Mouse (Mus musculus) megakaryocyte-erythroid progenitor cell, adult 5-6 weeks (primary cell): ENCODE data around the gene Axin1. TPM values are rescaled to one million over a fixed set of nuclear protein-coding genes. Genes with fewer than 3 reads are reported as not detected.

Experiments used
- ATAC-seq: replicated peaks from 2 replicates; pipeline ENCODE4 v1.8.0; 2016; ENCODE audit warnings: mild to moderate bottlenecking, inconsistent platforms; ENCODE audit not compliant: severe bottlenecking, poor library complexity, low FRiP score, low TSS enrichment
- total RNA-seq, 2 experiments: library from RNA; stranded (forward) in 1 of 2; stranded (reverse) in 1 of 2; fragments of 200-1000, 215-1000 nt in 1 of 2; fragments of >200 nt in 1 of 2; fragmentation: Nextera tagmentation in 1 of 2; gene quantifications; 2 replicates each; pipeline ENCODE4 v1.2.3; 2014 to 2017

The Axin1 gene
- total RNA-seq, 2 experiments from 2014 or later, result 29.2 to 39.9 TPM

GRCm38 (mm10) chr17:26231156-26231555 is 92.7 kb downstream of the Axin1 start:
- ATAC-seq, result no peak

- 0 out of 2 replicates have a peak, but pooled peaks have one; percentile 35 for ATAC-seq
Observed at GRCm38 (mm10) chr17:26232863-26233262, 94.4 kb downstream of the Axin1 start.

GRCm38 (mm10) chr17:26234386-26234785 is 95.9 kb downstream of the Axin1 start:
- ATAC-seq, result no peak

- ATAC-seq, result peak; percentile 55
Observed at GRCm38 (mm10) chr17:26235077-26235815, 96.8 kb downstream of the Axin1 start.

GRCm38 (mm10) chr17:26237667-26238066 is 99.2 kb downstream of the Axin1 start:
- peak; percentile 72 for ATAC-seq

- no peak for ATAC-seq
Observed at GRCm38 (mm10) chr17:26239551-26239950, 101.1 kb downstream of the Axin1 start.

- 0 out of 2 replicates have a peak, but pooled peaks have one; percentile 40 for ATAC-seq
Observed at GRCm38 (mm10) chr17:26240120-26240790, 101.8 kb downstream of the Axin1 start.

GRCm38 (mm10) chr17:26240990-26241389 is 102.5 kb downstream of the Axin1 start:
- ATAC-seq, result no peak

GRCm38 (mm10) chr17:26243471-26244100 is 105.1 kb downstream of the Axin1 start:
- peak; percentile 43 for ATAC-seq

- ATAC-seq, result peak; percentile 81
Observed at GRCm38 (mm10) chr17:26244101-26244841, 105.8 kb downstream of the Axin1 start, which contains the start of gene Fam234a. TSS of gene Fam234a (minus strand) at chr17:26244242.

Other genes starting within 250 kb of the Axin1 start
- 2.4 and 8.9 TPM in 2 replicates for gene Rab40c, start 219.0 kb upstream of the Axin1 start, total RNA-seq (2014; fragmentation: Nextera tagmentation)
- gene Rab40c, start 219.0 kb upstream of the Axin1 start, total RNA-seq (2017), result 7.9 and 30.2 TPM in 2 replicates
- gene Pigq, start 193.8 kb upstream of the Axin1 start, total RNA-seq (2014; fragmentation: Nextera tagmentation), result 211 and 231 TPM in 2 replicates
- gene Pigq, start 193.8 kb upstream of the Axin1 start, total RNA-seq (2017), result 102 and 156 TPM in 2 replicates
- not detected in 2 replicates for gene Nhlrc4, start 193.7 kb upstream of the Axin1 start, total RNA-seq (2014; fragmentation: Nextera tagmentation)
- not detected in 2 replicates for gene Nhlrc4, start 193.7 kb upstream of the Axin1 start, total RNA-seq (2017)
- not detected in 2 replicates for gene A930017K11Rik, start 186.1 kb upstream of the Axin1 start, total RNA-seq (2014; fragmentation: Nextera tagmentation)
- gene A930017K11Rik, start 186.1 kb upstream of the Axin1 start, total RNA-seq (2017), result 0.05 TPM in 1 of 2 replicates, not detected in the other
- 14.8 and 18.4 TPM in 2 replicates for gene Capn15, start 152.9 kb upstream of the Axin1 start, total RNA-seq (2014; fragmentation: Nextera tagmentation)
- 1.7 and 3.5 TPM in 2 replicates for gene Capn15, start 152.9 kb upstream of the Axin1 start, total RNA-seq (2017)
- gene Rab11fip3, start 69.1 kb upstream of the Axin1 start, total RNA-seq (2014; fragmentation: Nextera tagmentation), result 0.48 and 3.2 TPM in 2 replicates
- gene Rab11fip3, start 69.1 kb upstream of the Axin1 start, total RNA-seq (2017), result 0.33 and 0.65 TPM in 2 replicates
- 6.8 and 7.7 TPM in 2 replicates for gene Decr2, start 48.4 kb upstream of the Axin1 start, total RNA-seq (2014; fragmentation: Nextera tagmentation)
- gene Decr2, start 48.4 kb upstream of the Axin1 start, total RNA-seq (2017), result 5.6 and 7.8 TPM in 2 replicates
- gene Nme4, start 43.1 kb upstream of the Axin1 start, total RNA-seq (2014; fragmentation: Nextera tagmentation), result 103 and 104 TPM in 2 replicates
- gene Nme4, start 43.1 kb upstream of the Axin1 start, total RNA-seq (2017), result 70.5 and 80.3 TPM in 2 replicates
- 38.1 and 41.1 TPM in 2 replicates for gene Tmem8, start 25.4 kb upstream of the Axin1 start, total RNA-seq (2014; fragmentation: Nextera tagmentation)
- 6.0 and 18.4 TPM in 2 replicates for gene Tmem8, start 25.4 kb upstream of the Axin1 start, total RNA-seq (2017)
- gene Mrpl28, start 15.2 kb upstream of the Axin1 start, total RNA-seq (2014; fragmentation: Nextera tagmentation), result 116 and 152 TPM in 2 replicates
- gene Mrpl28, start 15.2 kb upstream of the Axin1 start, total RNA-seq (2017), result 30.1 and 63.1 TPM in 2 replicates
- gene Pdia2, start 60.4 kb downstream of the Axin1 start, total RNA-seq (2014; fragmentation: Nextera tagmentation), result 14.1 and 22.5 TPM in 2 replicates
- 6.6 and 13.9 TPM in 2 replicates for gene Pdia2, start 60.4 kb downstream of the Axin1 start, total RNA-seq (2017)
- gene Rgs11, start 64.3 kb downstream of the Axin1 start, total RNA-seq (2014; fragmentation: Nextera tagmentation), result 1.4 TPM in 1 of 2 replicates, not detected in the other
- not detected in 2 replicates for gene Rgs11, start 64.3 kb downstream of the Axin1 start, total RNA-seq (2017)
- gene Arhgdig, start 69.1 kb downstream of the Axin1 start, total RNA-seq (2014; fragmentation: Nextera tagmentation), result 6.3 and 10.4 TPM in 2 replicates
- 1.0 and 4.5 TPM in 2 replicates for gene Arhgdig, start 69.1 kb downstream of the Axin1 start, total RNA-seq (2017)
- gene Fam234a, start 105.6 kb downstream of the Axin1 start, total RNA-seq (2014; fragmentation: Nextera tagmentation), result 5.5 and 6.2 TPM in 2 replicates
- 4.6 and 5.3 TPM in 2 replicates for gene Fam234a, start 105.6 kb downstream of the Axin1 start, total RNA-seq (2017)
- gene Luc7l, start 114.2 kb downstream of the Axin1 start, total RNA-seq (2014; fragmentation: Nextera tagmentation), result 92.6 and 106 TPM in 2 replicates
- gene Luc7l, start 114.2 kb downstream of the Axin1 start, total RNA-seq (2017), result 156 and 197 TPM in 2 replicates